Mouse (Mus musculus) thymus, adult 18-20 months (tissue): ENCODE data around the gene Gm49358.

Source experiments
- DNase-seq, 2 experiments: peaks; one replicate each; pipeline ENCODE4 v3.0.0; 2022; ENCODE audit warnings: mixed read lengths in 2 of 2

Gene Gm49358

GRCm38 (mm10) chr10:86778398-86779116, 14.8 kb downstream of the Gm49358 start, which contains the start of gene Nt5dc3:
TSS of gene Nt5dc3 (plus strand) at chr10:86779005.
- peak; percentile 92 for DNase-seq

- DNase-seq, result peak in 1 of 2 experiments; percentile 6
These were observed 15.5 kb downstream of the Gm49358 start for GRCm38 (mm10) chr10:86779117-86779755.

- DNase-seq, result no peak
These were observed 16.2 kb downstream of the Gm49358 start for GRCm38 (mm10) chr10:86779816-86780500.

- DNase-seq, result no peak
These were observed 17.9 kb downstream of the Gm49358 start for GRCm38 (mm10) chr10:86781641-86782040.

GRCm38 (mm10) chr10:86782656-86783055, 18.9 kb downstream of the Gm49358 start:
- no peak for DNase-seq

GRCm38 (mm10) chr10:86783561-86783960, 19.8 kb downstream of the Gm49358 start:
- DNase-seq, result no peak

- no peak for DNase-seq
These were observed 20.4 kb downstream of the Gm49358 start for GRCm38 (mm10) chr10:86784126-86784675.

- no peak for DNase-seq
These were observed 21.6 kb downstream of the Gm49358 start for GRCm38 (mm10) chr10:86785396-86785795.

- DNase-seq, result no peak
These were observed 22.3 kb downstream of the Gm49358 start for GRCm38 (mm10) chr10:86786083-86786482.

- no peak for DNase-seq
These were observed 24.4 kb downstream of the Gm49358 start for GRCm38 (mm10) chr10:86788193-86788592.

- no peak for DNase-seq
These were observed 25.4 kb downstream of the Gm49358 start for GRCm38 (mm10) chr10:86789146-86789672.

- DNase-seq, result no peak
These were observed 27.9 kb downstream of the Gm49358 start for GRCm38 (mm10) chr10:86791507-86792184.

GRCm38 (mm10) chr10:86793509-86793951, 29.8 kb downstream of the Gm49358 start:
- DNase-seq, result no peak

- DNase-seq, result no peak
These were observed 30.4 kb downstream of the Gm49358 start for GRCm38 (mm10) chr10:86794196-86794595.

GRCm38 (mm10) chr10:86794794-86795535, 31.2 kb downstream of the Gm49358 start:
- no peak for DNase-seq

- no peak for DNase-seq
These were observed 32.4 kb downstream of the Gm49358 start for GRCm38 (mm10) chr10:86796073-86796741.

- no peak for DNase-seq
These were observed 43.6 kb downstream of the Gm49358 start for GRCm38 (mm10) chr10:86807362-86807761.

- no peak for DNase-seq
These were observed 44.4 kb downstream of the Gm49358 start for GRCm38 (mm10) chr10:86808013-86808758.

GRCm38 (mm10) chr10:86810000-86810399, 46.2 kb downstream of the Gm49358 start:
- no peak for DNase-seq

- no peak for DNase-seq
These were observed 46.8 kb downstream of the Gm49358 start for GRCm38 (mm10) chr10:86810612-86811011.
